Mouse (Mus musculus) brain, embryonic 14.5 days (tissue): Measurements from ENCODE around the gene Gm867. TPM values are rescaled to one million over a fixed set of nuclear protein-coding genes. Genes with fewer than 3 reads are reported as not detected.

ENCODE experiments used
- DNase-seq: peaks from one replicate; pipeline ENCODE4 v3.0.0-alpha.2; 2011; ENCODE audit warnings: low read depth
- CTCF ChIP-seq: fragments of 200-500 bp; IDR thresholded peaks from 2 replicates; pipeline ENCODE4 v1.5.1; 2012; ENCODE audit warnings: inconsistent platforms, mild to moderate bottlenecking, moderate library complexity, borderline replicate concordance; ENCODE audit not compliant: insufficient read depth, insufficient read length; ENCODE audit errors: extremely low read depth
- POLR2A ChIP-seq: fragments of 200-500 bp; IDR thresholded peaks from 2 replicates; pipeline ENCODE4 v1.6.1; 2012; ENCODE audit warnings: mild to moderate bottlenecking, inconsistent platforms, borderline replicate concordance; ENCODE audit not compliant: poor library complexity, insufficient read depth, insufficient read length, severe bottlenecking; ENCODE audit errors: extremely low read depth
- polyA plus RNA-seq: library from polyadenylated mRNA; depleted of rRNA; stranded (reverse); fragments of >200 nt; gene quantifications from 2 replicates; pipeline ENCODE4 v1.2.3, GENCODE M21; 2012

Gm867 gene
- polyA plus RNA-seq, 1 experiment = 1.4 TPM

DNA sequence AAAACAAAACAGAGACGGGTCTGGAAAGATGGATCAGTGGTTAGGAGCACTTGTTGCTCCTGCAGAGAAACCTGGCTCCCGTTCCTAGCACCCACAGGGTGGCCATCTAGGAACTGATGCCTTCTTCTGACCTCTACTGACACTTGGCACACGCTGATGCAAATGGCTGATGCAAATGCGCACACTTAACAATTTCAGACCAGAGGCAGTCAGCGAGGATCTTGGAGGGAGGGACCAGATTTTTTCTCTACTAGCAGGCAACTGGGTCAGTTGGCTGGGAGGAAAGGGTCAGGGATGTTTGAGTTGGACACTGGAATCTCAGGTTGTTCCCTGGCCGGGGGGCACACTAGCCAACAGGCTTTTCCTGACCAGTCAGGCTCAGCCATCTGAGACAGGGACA lies 7.6 kb downstream of the Gm867 start, which contains the start of gene Chchd10:
Gene Chchd10 (plus strand): TSS at position 240 of the 400 bp plus-strand sequence.
- DNase-seq = no peak
- TF ChIP-seq CTCF (no peak), POLR2A (no peak)

DNA sequence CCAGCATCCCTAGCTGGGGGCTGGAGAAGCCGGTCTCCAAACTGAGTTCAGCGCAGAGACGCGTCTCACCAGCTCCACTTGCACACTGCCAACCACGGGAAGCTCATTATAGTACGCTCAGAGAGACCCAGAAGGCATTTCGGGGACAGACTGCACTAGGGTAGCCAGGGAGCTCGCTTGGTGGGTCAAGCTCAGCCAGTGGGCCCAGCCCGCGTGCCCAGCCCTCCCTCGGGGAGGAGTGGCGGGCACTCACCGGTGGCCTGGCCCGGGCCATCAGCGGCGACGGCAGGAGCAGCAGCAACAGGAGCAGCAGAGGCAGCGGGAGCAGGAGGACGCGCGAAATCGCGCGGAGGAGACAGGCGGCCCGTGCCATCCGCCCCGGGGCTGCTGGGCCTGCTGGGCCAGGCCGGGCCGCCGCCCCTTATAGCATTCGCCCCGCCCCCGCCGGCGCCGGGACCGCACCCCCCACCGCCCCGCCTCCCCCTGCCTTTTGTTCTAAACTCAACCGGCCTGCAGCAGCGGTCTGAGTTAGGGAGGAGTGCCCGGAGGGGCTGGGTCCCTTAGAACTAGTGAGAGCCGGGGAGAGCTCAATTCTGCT lies 8.3 kb downstream of the Gm867 start:
- peak; percentile 68 for DNase-seq
- TF ChIP-seq POLR2A = no peak
- no peak for TF ChIP-seq CTCF

DNA sequence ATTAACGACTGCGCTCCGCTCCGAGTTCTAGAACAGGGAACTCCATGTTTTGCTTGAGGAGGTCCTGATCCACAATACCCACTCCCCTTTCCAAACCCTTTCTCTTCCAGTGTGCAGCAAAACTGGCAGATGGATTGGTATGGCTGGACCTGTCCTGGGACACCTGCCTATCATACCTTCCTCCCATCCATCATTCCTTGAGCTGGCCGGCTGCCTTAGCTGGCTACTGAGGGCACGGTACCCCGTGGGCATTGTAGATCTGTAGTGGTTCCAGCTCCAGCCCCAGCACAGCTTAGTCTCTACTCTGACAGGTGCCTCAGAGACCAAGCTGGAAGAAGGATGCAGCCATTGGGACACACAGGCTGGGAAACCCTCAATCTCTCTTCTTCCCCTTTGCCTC lies 9.2 kb downstream of the Gm867 start:
- no peak for TF ChIP-seq POLR2A
- no peak for TF ChIP-seq CTCF
- no peak for DNase-seq

DNA sequence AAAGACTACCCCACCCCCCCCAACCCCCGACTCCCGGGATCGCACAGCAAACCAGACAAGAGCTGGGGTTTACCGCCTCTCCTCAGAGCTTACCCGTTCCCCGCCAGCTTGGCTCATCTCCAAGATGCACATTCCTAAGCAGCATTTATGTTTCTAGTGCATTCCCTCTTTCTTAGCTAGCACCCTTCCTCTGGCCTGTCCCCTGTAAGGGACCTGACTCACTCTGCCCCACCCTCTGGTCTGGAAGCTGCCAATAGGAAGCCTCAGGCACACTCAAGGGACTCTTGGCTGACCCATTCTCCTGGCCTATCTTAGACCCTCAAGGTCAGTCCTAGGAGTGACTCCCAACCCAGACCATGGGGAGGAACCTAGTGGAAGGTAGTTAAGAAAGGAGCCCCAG lies 10.2 kb downstream of the Gm867 start:
- TF ChIP-seq CTCF (no peak), POLR2A (no peak)
- peak; percentile 60 for DNase-seq

DNA sequence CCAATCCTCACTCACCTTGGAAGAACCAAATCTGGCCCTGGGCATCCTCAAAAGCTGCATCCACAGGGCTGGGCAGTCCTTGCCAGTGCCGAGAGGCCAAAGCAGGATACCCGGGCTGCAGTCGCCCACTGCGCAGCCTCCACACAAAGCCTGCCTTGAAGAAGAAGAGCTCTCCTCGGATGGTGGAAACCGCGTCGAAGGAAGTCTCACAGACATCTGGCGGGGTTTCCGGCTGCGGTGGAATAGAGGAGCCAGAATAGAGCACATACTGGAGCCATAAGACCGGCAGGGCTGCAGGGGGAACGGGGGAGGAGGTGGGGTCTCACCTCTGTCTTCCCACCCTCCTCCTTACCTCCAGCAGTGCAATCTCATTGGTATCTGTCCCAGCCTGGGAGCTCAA lies 14.1 kb downstream of the Gm867 start:
- DNase-seq = no peak
- TF ChIP-seq CTCF (no peak), POLR2A (no peak)

DNA sequence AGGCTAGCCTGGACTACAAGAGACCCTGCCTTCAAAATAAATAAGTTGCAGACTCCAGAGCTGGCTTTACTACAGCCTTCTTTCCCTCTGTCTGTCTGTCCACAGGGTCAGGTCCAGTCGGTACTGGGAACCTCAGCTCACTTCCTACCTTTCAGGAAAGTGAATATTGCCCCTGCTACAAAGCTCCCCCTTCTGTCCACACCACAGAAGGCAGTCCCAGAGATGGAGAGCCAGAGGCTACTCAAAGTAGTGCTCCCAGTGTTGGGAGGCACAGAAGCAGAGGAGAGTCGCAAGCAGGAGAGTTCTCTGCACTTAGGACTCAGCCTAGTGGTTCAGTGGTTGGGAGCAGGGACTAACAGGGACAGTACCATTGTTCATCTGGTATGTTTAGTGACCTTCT lies 16.1 kb downstream of the Gm867 start:
- DNase-seq = no peak
- no peak for TF ChIP-seq CTCF
- TF ChIP-seq POLR2A = no peak

DNA sequence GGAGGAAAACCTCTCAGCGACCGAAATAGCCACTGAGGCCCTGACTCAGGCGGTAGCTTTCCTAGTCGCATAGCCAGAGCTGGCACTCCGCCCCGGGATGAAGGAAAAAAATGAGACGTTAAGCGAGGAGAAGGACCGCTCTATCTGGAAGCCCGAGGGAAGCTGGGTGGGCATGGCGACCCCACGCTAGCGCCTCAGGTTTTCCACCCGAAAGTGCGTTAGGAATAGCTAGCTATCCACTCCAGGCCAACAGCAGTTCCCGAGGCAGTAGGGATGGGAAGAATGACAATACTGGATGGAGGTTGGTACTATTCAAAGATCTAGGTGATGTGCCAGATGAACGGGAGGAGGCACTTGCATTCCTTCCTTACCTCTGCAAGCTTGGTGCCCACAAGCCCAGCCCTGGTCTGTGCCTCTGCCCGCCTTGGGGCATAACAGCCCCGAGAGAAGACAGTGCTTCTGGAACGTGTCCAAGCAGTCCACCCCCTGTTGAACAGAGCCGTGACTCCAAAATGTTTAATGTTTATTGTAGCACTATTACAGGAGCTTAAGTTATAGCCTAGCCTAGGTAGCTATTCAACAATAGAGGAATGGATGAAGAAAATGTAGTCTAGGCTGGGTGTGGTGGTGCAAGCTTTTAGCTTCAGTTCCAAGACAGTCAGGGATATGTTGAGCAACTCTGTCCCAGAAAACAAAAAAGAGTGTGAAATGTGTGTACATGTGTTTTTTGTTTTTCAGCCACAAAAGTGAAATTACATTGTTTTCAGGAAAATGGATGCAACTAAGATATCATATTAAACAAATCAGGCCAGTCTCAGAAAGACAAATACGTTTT lies 18.5 kb downstream of the Gm867 start:
- DNase-seq = peak; percentile 56
- TF ChIP-seq POLR2A (no peak), CTCF (no peak)

DNA sequence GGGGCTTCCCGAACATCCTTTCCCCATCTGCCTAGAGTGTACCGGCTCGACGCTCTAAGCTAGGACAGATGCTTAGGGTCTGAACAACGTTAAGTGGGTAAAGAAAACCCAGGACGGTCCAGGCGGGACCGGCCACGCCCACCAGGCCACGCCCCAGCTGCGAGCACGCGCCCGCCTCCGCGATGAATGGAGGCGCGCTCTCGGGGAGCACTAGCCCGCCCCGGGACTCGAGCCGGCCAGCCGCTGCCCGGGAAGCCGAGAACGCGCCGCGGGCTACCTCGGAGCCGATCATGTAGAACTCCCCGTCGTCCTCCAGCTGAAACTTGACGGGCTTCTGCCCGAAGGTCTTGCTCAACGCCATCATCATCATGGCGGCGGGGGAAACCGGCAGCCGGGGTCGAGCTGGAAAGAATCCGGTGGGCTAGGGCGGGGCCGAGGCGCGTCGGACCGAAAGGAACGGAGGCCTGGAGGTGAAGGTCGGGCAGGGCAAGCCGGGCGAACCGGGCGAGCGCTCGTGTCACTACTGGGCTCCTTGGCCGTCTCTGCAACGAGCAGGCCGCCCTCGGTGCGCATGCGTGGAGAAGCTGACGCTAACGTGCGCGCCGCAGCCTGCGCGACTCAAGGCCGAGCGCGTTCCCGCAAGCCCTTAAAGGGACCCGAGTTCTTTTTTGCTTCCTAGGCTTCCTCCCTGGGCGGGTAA lies 19.3 kb downstream of the Gm867 start, which contains the start of gene Smarcb1:
Gene Smarcb1 (minus strand): TSS at position 592 of the 700 bp plus-strand sequence.
- TF ChIP-seq CTCF (no peak), POLR2A (peak; percentile 83)
- DNase-seq = peak; percentile 99

DNA sequence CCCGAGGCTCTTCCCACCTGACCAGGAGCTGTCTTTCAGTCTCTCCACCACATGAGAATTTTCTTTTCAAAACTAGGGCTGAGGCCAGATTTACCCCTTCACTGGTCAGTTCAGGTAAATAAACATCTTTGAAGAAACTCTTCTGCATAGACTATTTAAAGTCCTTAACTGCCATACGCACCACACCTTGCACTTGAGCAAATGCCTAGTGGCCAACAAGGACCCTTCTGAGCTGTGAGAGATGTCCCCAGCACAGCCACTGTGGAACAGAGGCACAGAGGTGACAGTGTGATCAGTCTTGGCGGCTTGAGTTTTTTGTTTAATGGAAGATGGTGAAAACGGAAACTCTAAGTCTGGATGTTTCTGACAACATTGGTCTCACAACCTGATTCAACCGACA lies 21.4 kb downstream of the Gm867 start:
- TF ChIP-seq POLR2A (no peak), CTCF (no peak)
- DNase-seq = no peak

DNA sequence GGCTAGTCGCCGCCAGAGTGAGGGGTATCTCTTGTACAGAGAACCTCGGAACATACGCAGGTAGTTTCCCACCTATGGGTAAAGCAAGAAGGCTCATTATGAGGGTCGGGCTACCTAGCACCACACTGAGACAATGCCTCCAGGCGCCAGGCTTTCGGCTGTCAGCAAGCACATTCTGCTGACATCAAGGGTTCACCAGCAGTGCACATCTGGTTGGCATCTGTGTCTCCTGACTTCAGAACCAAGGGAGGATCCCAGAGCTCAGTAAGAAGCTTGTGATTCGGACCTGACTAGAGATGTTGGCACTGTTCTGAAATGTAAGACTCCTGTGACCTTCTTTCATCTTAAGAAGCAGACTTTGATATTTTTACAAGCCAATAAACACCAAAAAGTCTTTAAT lies 23.6 kb downstream of the Gm867 start:
- no peak for DNase-seq
- TF ChIP-seq POLR2A = no peak

DNA sequence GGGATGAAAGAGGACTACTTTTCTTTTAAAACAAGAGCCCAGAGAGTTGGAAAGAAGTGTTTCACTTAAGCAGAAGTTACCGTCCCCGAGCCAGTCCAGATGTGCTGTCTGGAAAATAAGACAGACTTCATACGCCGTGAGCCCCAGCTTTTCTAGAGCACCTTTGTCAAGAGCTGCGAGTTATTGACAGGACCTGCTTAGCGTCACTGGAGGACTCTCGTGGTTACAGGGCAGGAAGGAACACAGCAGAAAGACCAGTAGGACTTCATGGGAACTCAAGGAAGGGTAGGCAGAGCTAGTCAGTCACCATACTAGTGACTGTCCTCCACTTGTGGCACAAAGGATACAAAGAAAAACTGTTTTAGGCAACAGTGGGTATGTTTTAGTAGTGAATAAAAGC lies 24.9 kb downstream of the Gm867 start:
- no peak for TF ChIP-seq POLR2A
- no peak for TF ChIP-seq CTCF
- no peak for DNase-seq
